Mouse (Mus musculus): ENCODE data around the gene Nme7. TPM values are rescaled to one million over a fixed set of nuclear protein-coding genes. Genes with fewer than 3 reads are reported as not detected.

The Nme7 gene
- polyA plus RNA-seq, 1 experiment from 2014 or later = 11.3 TPM

DNA sequence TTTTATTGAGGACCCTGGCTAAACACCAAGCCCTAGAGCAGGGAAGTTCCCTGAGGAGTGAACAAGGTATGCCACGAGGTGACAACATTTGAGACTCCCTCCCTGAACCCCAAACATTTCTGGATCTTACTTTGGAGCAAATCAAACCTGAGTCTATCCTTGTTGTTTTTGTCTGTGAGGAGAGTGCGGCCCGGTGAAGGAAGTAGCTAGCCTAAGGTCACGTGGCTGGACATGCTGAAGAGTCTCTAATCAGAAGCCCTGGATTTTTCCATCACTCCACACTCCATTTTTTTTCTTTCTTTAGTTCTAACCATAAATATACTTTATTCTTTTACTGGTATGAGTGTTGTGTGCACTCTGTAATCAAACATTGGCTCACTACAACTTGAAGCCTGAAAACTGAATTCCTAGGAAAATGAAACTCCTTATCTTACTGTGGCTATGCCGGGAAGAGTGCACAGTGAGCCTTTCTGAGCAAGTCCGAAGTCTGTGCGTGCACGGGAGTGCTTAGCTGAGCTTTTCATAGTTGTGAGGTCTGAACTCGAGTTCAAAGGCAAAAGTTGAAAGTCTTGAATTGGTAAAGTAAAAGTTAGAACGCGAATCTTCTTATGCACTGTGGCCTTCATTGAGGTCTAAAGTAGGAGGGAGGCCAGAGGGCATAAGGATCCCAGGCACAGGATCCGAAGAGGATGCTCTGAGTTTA, 112.9 kb downstream of the Nme7 start:
- Histone ChIP-seq H3K4me3 (ENCODE audit: inconsistent target) (no peak overlapping the region), H3K79me2 (ENCODE audit: inconsistent target) (no peaks in the 10 kb centered on the region), H3K27ac (no peak overlapping the region), H3K36me3 (ENCODE audit: inconsistent target) (no peaks in the 10 kb centered on the region)
- WGBS (ENCODE audit: missing documents) = 93% methylated on average over 12 of the region's 12 CpGs

DNA sequence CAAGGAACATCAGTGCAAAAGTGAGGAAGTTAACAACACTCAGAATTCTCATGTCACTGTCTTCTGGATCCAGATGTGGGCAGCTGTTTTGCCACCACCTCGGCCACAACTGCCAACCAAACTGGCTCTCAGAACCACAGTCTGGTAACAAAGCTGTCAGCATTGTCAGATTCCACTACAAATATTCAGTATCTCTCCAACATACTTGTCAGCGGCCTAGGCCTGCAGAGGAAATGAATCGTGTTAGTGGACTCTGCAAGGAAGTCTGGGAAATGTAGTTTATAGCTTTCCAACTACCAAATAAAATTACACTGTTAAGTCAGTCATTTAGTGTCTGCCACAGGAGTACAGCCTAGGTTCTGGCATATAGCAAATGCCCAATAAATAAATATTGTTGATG, 113.7 kb downstream of the Nme7 start:
- Histone ChIP-seq H3K36me3 (ENCODE audit: inconsistent target) (no peaks in the 10 kb centered on the region), H3K27ac (no peak overlapping the region), H3K4me3 (ENCODE audit: inconsistent target) (no peak overlapping the region), H3K79me2 (ENCODE audit: inconsistent target) (no peaks in the 10 kb centered on the region)
- WGBS (ENCODE audit: missing documents) = 64% methylated on average over 3 of the region's 3 CpGs

DNA sequence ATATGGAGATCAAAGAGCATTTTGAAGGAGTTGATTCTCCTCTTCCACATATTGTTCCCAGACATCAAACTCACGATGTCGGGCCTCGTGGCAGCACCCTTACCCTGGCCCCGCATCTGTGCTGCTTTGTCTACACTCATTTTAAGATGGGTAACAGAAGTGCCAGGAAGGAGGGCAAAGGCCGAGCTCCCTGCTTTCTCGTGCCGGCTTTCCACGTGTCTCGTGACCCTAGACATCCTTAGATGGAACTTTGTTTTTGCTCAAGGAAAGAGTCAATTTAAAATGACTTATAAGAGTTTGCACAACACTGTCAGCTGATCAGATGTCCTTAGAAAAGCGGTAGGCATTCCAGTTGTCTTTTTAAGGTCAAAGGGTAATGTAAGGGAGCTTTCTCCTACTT, 114.4 kb downstream of the Nme7 start:
- no peaks in the 10 kb centered on the region for H3K36me3 ChIP-seq (ENCODE audit: inconsistent target)
- no peak overlapping the region for H3K4me3 ChIP-seq (ENCODE audit: inconsistent target)
- 98% methylated on average over 10 of the region's 10 CpGs for WGBS (ENCODE audit: missing documents)
- H3K27ac ChIP-seq = no peak overlapping the region
- H3K79me2 ChIP-seq (ENCODE audit: inconsistent target) = no peaks in the 10 kb centered on the region

DNA sequence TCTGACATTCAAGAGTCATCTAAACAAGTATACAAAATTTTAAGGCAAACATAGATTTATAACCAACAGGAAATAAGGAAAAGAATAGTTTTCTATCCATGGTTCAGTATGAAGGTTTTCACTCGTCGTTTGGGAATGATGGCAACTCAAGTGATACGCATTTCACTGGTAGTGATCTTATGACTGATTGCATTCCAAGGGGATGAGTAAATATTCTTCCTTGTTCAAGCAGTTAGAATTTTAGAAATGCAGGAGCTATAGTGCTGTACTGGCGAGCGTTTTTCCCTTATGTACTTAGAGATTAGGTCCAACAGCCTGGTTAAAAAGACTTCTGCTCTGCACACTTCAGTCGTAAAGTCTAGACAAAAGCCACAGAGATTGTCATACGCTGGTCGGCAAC, 115.5 kb downstream of the Nme7 start:
- no peaks in the 10 kb centered on the region for H3K36me3 ChIP-seq (ENCODE audit: inconsistent target)
- no peaks in the 10 kb centered on the region for H3K79me2 ChIP-seq (ENCODE audit: inconsistent target)
- WGBS (ENCODE audit: missing documents) = 93% methylated on average over 8 of the region's 8 CpGs
- no peak overlapping the region for H3K4me3 ChIP-seq (ENCODE audit: inconsistent target)
- no peak overlapping the region for H3K27ac ChIP-seq

- no peaks in the 10 kb centered on the region for H3K79me2 ChIP-seq (ENCODE audit: inconsistent target)
- no peak overlapping the region for H3K27ac ChIP-seq
- no peaks in the 10 kb centered on the region for H3K36me3 ChIP-seq (ENCODE audit: inconsistent target)
- WGBS (ENCODE audit: missing documents) = 90% methylated on average over 6 of the region's 6 CpGs
- no peak overlapping the region for H3K4me3 ChIP-seq (ENCODE audit: inconsistent target)
Measured at GRCm38 (mm10) chr1:164420623-164421354, 116.9 kb downstream of the Nme7 start.

- H3K36me3 ChIP-seq (ENCODE audit: inconsistent target) = no peaks in the 10 kb centered on the region
- WGBS (ENCODE audit: missing documents) = 67% methylated on average over 7 of the region's 7 CpGs
Measured at GRCm38 (mm10) chr1:164426227-164426626, 122.3 kb downstream of the Nme7 start.

DNA sequence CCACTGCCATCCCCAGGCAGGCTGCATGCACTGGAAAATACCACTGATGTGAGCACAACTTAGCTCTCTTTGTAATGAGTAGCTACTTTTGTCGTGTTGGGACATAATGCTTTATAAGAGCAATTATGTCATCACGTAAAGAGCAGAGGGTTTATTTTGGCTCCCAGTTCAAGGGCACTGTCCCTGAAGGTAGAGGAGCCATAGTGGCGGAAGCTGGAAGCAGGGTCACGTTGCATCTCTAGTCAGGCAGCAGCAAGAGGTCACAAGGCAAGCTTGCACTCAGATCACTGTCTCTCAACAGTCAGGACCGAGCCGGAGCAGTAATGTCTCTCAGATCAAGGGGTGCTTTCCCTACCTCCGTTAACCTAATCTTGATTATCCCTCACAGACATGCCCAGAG, 123.9 kb downstream of the Nme7 start:
- Histone ChIP-seq H3K4me3 (ENCODE audit: inconsistent target) (no peak overlapping the region), H3K27ac (no peak overlapping the region), H3K36me3 (ENCODE audit: inconsistent target) (no peaks in the 10 kb centered on the region), H3K79me2 (ENCODE audit: inconsistent target) (no peaks in the 10 kb centered on the region)
- 96% methylated on average over 7 of the region's 7 CpGs for WGBS (ENCODE audit: missing documents)

More at GRCm38 (mm10) chr1:164426227-164426626, 122.3 kb downstream of the Nme7 start:
- no peaks in the 10 kb centered on the region for H3K79me2 ChIP-seq (ENCODE audit: inconsistent target)
- H3K27ac ChIP-seq = no peak overlapping the region
- no peak overlapping the region for H3K4me3 ChIP-seq (ENCODE audit: inconsistent target)

DNA sequence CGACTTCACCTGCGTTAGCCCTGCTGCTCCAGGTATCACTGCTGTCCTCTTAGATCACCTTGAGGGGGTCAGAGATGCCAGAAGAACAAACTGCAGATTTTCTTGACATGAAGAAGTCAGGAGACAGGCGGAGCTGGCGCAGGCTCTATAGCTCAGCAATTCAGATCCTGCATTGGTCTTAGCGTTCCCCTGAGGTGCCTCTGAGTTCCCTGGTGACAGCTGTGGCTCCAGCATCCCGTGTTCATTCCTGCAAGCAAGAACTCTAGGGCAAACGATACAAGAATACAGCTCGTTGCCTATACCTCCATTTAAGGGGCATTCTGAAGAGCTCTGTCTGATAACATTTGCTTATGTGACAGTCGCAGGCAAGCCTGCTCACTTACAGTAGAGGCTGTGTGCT, 124.7 kb downstream of the Nme7 start:
- no peak overlapping the region for H3K4me3 ChIP-seq (ENCODE audit: inconsistent target)
- WGBS (ENCODE audit: missing documents) = 94% methylated on average over 9 of the region's 9 CpGs
- no peaks in the 10 kb centered on the region for H3K36me3 ChIP-seq (ENCODE audit: inconsistent target)
- H3K79me2 ChIP-seq (ENCODE audit: inconsistent target) = no peaks in the 10 kb centered on the region
- H3K27ac ChIP-seq = no peak overlapping the region

DNA sequence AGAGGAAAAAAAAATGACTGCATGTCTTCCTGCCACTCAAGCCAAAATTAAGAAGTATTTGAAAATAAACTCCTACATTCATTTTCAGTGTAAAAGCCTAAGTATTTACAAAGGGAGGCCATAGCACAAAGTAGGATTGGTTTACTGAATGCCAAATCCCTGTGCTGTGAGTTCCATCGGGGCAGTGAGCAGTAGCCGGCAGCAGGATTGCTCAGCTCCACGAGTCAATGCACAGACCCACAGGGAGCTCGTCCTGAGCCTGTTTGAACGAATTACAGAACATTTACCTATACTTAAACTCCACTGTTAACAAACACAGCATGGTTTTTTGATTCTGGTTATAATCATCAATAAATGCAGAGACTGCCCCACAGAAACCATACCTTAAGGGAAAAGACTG, 128.7 kb downstream of the Nme7 start:
- Histone ChIP-seq H3K79me2 (ENCODE audit: inconsistent target) (no peaks in the 10 kb centered on the region), H3K27ac (no peak overlapping the region), H3K36me3 (ENCODE audit: inconsistent target) (no peaks in the 10 kb centered on the region), H3K4me3 (ENCODE audit: inconsistent target) (no peak overlapping the region)
- 92% methylated on average over 5 of the region's 5 CpGs for WGBS (ENCODE audit: missing documents)

- Histone ChIP-seq H3K27ac (no peak overlapping the region), H3K79me2 (ENCODE audit: inconsistent target) (no peaks in the 10 kb centered on the region), H3K36me3 (ENCODE audit: inconsistent target) (no peaks in the 10 kb centered on the region), H3K4me3 (ENCODE audit: inconsistent target) (no peak overlapping the region)
- WGBS (ENCODE audit: missing documents) = 96% methylated on average over 6 of the region's 6 CpGs
Measured at GRCm38 (mm10) chr1:164434049-164434448, 130.1 kb downstream of the Nme7 start.

GRCm38 (mm10) chr1:164436749-164437148, 132.8 kb downstream of the Nme7 start:
- 89% methylated on average over 7 of the region's 7 CpGs for WGBS (ENCODE audit: missing documents)
- no peaks in the 10 kb centered on the region for H3K79me2 ChIP-seq (ENCODE audit: inconsistent target)
- H3K4me3 ChIP-seq (ENCODE audit: inconsistent target) = no peak overlapping the region
- H3K27ac ChIP-seq = no peak overlapping the region
- H3K36me3 ChIP-seq (ENCODE audit: inconsistent target) = no peaks in the 10 kb centered on the region

GRCm38 (mm10) chr1:164440230-164440629, 136.3 kb downstream of the Nme7 start:
- H3K36me3 ChIP-seq (ENCODE audit: inconsistent target) = no peaks in the 10 kb centered on the region
- no peak overlapping the region for H3K27ac ChIP-seq
- 3% methylated on average over 5 of the region's 6 CpGs for WGBS (ENCODE audit: missing documents)
- no peak overlapping the region for H3K4me3 ChIP-seq (ENCODE audit: inconsistent target)
- no peaks in the 10 kb centered on the region for H3K79me2 ChIP-seq (ENCODE audit: inconsistent target)

DNA sequence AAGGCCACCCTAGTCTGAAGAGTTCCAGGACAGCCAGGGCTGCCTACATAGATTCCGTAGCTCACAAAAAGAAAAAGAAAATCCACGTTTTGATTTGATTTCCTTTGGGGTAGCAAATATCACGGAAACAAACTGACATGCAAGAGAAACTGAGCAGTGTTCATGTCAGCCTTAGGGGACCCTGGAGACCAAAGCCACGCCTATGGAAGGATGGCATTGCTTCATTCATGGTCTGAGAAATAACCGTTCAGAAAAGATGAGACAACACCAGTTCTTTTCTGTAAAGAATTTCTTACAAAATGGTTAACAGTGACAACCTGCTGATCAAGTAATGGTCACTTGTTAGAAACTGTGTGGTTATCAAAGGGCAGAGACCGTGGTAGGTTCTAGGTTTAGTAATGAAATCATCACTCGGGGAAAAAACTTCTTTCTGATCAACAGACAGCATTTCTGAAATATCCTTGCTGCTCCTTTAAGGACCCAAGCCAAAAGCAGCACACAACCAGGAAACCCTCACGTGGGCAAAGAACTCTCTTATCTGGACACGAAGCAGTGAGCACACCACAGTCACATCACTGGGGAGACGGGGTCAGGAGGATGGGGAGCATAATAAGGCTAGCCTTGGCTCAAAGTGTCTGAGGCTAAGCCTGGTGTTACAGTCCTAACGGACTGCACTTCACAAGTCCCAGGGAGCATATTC, 136.9 kb downstream of the Nme7 start:
- H3K36me3 ChIP-seq (ENCODE audit: inconsistent target) = no peaks in the 10 kb centered on the region
- H3K27ac ChIP-seq = no peak overlapping the region
- H3K79me2 ChIP-seq (ENCODE audit: inconsistent target) = no peaks in the 10 kb centered on the region
- 44% methylated on average over 11 of the region's 11 CpGs for WGBS (ENCODE audit: missing documents)
- no peak overlapping the region for H3K4me3 ChIP-seq (ENCODE audit: inconsistent target)

DNA sequence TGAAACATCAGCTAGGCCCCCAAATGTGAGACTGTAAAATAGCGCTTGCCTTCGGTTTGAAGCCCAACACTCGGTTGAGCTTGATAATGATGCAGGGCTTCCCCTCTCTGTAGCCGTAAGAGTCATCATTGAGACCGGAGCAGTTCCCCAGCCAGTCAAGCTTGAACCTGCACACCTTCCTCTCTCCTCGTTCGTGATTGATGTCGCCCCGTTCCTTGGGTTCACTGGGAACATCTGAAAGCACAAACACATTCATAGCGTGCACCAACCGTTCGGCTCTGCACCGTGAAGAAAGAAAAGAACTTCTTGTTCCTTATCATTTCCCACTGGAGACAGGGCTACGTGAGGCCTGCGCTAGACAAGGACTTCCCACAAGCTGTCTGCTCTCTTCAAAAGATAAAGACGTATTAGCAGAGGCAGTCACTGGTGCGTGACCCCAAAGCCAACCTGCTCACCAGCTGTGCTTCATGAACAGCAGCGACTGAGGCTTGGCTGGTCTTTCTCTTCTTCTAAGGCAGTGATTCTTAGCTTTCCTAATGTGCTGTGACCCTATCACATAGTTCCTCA, 137.6 kb downstream of the Nme7 start:
- H3K79me2 ChIP-seq (ENCODE audit: inconsistent target) = no peaks in the 10 kb centered on the region
- 93% methylated on average over 18 of the region's 18 CpGs for WGBS (ENCODE audit: missing documents)
- H3K4me3 ChIP-seq (ENCODE audit: inconsistent target) = no peak overlapping the region
- H3K36me3 ChIP-seq (ENCODE audit: inconsistent target) = no peaks in the 10 kb centered on the region
- H3K27ac ChIP-seq = no peak overlapping the region

Data from macrophage (primary cell).